In genomic region chr8:13692302-13693066, GRCm38 (mm10) we compare ENCODE assay signal across 14 mouse cellular contexts. TPM values are rescaled to one million over a fixed set of nuclear protein-coding genes. Genes with fewer than 3 reads are reported as not detected.
DNase-seq lines count a peak whose midpoint lies in the region; ATAC-seq and TF ChIP-seq lines count a peak whose summit lies in the region.
"Had no signal": no experiment of that assay in that cellular context is flagged by ENCODE, and none has a peak within 500 bp of the region (broad histone marks: within the 10 kb centered on the region; RNA-seq: fewer than 3 reads in every experiment).

No protein-coding gene starts in this region.

- H3K27ac ChIP-seq in embryonic facial prominence, embryonic 13.5 days: no peak overlapping the region
- H3K27ac ChIP-seq in midbrain, embryonic 14.5 days (replicated peaks; ENCODE audit: low read depth, low read length): peak overlapping the region; percentile 52; the same call in 1 of the 2 replicates
- H3K27ac ChIP-seq in left cerebral cortex, adult 2 months: no peak overlapping the region
- H3K27ac ChIP-seq: liver, embryonic 12.5 days had no signal

- H3K4me3 ChIP-seq in embryonic facial prominence, embryonic 13.5 days: no peak overlapping the region
- H3K4me3 ChIP-seq in midbrain, embryonic 14.5 days (replicated peaks; ENCODE audit: low read depth, low read length): no peak overlapping the region
- no peak overlapping the region for H3K4me3 ChIP-seq in left cerebral cortex, adult 2 months
- H3K4me3 ChIP-seq: erythroblast, embryonic 14.5 days; liver, embryonic 12.5 days had no signal

- no peaks in the 10 kb centered on the region for H3K36me3 ChIP-seq in embryonic facial prominence, embryonic 13.5 days
- H3K36me3 ChIP-seq in midbrain, embryonic 14.5 days (ENCODE audit: control insufficient read depth, insufficient read depth, low read length): no peaks in the 10 kb centered on the region
- H3K36me3 ChIP-seq: liver, embryonic 12.5 days had no signal

- peaks cover 4% of the 10 kb centered on the region; the same call in 1 of the 2 replicates for H3K4me1 ChIP-seq in embryonic facial prominence, embryonic 13.5 days
- 0 out of 2 replicates have a peak, but pooled peaks cover 2% of the 10 kb centered on the region for H3K4me1 ChIP-seq in midbrain, embryonic 14.5 days (ENCODE audit: control insufficient read depth, insufficient read depth, low read length)
- H3K4me1 ChIP-seq: liver, embryonic 12.5 days had no signal

- H3K9ac ChIP-seq in embryonic facial prominence, embryonic 13.5 days: no peak overlapping the region
- no peak overlapping the region for H3K9ac ChIP-seq in midbrain, embryonic 14.5 days (replicated peaks; ENCODE audit: low read length)
- H3K9ac ChIP-seq: liver, embryonic 12.5 days had no signal

- peak; percentile 23 for DNase-seq in embryo, embryonic 11 days
- no peak for DNase-seq in embryo, embryonic 10.5 days (ENCODE audit: low spot score)
- DNase-seq in brain, embryonic 14.5 days (ENCODE audit: low read depth): peak; percentile 54
- peak; percentile 47 for DNase-seq in midbrain, embryonic 14.5 days
- DNase-seq in urinary bladder, postnatal 10 days (ENCODE audit: low spot score): no peak
- no peak for DNase-seq in left cerebral cortex, adult 2 months (ENCODE audit: extremely low spot score in 1 of 2, low spot score in 2 of 2)
- no peak for DNase-seq in adrenal gland, adult 18-20 months (ENCODE audit: low spot score in 2 of 2)
- DNase-seq: gastrocnemius, postnatal 25 days; heart, postnatal 14 days; lung, postnatal 36 days had no signal

- 0 out of 2 replicates have a peak, but pooled peaks cover 2% of the 10 kb centered on the region for H3K9me3 ChIP-seq in embryonic facial prominence, embryonic 13.5 days
- H3K9me3 ChIP-seq in midbrain, embryonic 14.5 days (ENCODE audit: control insufficient read depth, low read length): no peaks in the 10 kb centered on the region
- H3K9me3 ChIP-seq: liver, embryonic 12.5 days had no signal

- no peak overlapping the region for H3K4me2 ChIP-seq in embryonic facial prominence, embryonic 13.5 days
- H3K4me2 ChIP-seq in midbrain, embryonic 14.5 days (ENCODE audit: low read length): no peak overlapping the region
- H3K4me2 ChIP-seq: liver, embryonic 12.5 days had no signal

- ATAC-seq in embryonic facial prominence, embryonic 13.5 days (ENCODE audit: insufficient number of reproducible peaks, insufficient read depth, low FRiP score, low TSS enrichment, low read depth): 0 out of 2 replicates have a peak, but pooled peaks have one; percentile 10
- 0 out of 2 replicates have a peak, but pooled peaks have one; percentile 40 for ATAC-seq in midbrain, embryonic 14.5 days (ENCODE audit: low FRiP score, low TSS enrichment)
- ATAC-seq: liver, embryonic 12.5 days had no signal

- intact Hi-C loops in left cerebral cortex, adult 2 months (cut with DNase I): no loop called here

- no peak for TF ChIP-seq POLR2A in brain, embryonic 14.5 days (IDR thresholded peaks at IDR 0.05; ENCODE audit: borderline replicate concordance, extremely low read depth, insufficient read depth, insufficient read length, poor library complexity, severe bottlenecking)

- no peaks in the 10 kb centered on the region for H3K27me3 ChIP-seq in embryonic facial prominence, embryonic 13.5 days
- H3K27me3 ChIP-seq in midbrain, embryonic 14.5 days (ENCODE audit: control insufficient read depth, insufficient read depth, low read length): no peaks in the 10 kb centered on the region
- H3K27me3 ChIP-seq: liver, embryonic 12.5 days had no signal

- 69% methylated on average over 10 of the region's 10 CpGs for WGBS in embryonic facial prominence, embryonic 13.5 days
- WGBS in midbrain, embryonic 14.5 days: 34% methylated on average over 10 of the region's 10 CpGs

- TF ChIP-seq CTCF in brain, embryonic 14.5 days (IDR thresholded peaks at IDR 0.05; ENCODE audit: borderline replicate concordance, extremely low read depth, insufficient read depth, insufficient read length): no peak
- TF ChIP-seq CTCF in left cerebral cortex, adult 2 months (IDR thresholded peaks at IDR 0.05): no peak

RNA-seq across cellular contexts. Expression of gene Cfap97d2, which starts 13.2 kb away (rescaled TPM):
- 1.8 and 2.0 TPM in 2 replicates for polyA plus RNA-seq in brain, embryonic 14.5 days (2012; rRNA removed)
- 0.15 TPM in 1 of 2 replicates, not detected in the other for polyA plus RNA-seq in embryonic facial prominence, embryonic 13.5 days (2015; fragmentation: Nextera tagmentation; extraction: Ambion mirVana)
- 1.6 and 2.2 TPM in 2 replicates for polyA plus RNA-seq in midbrain, embryonic 14.5 days (2014; fragmentation: Nextera tagmentation; extraction: Ambion mirVana)
- total RNA-seq in left cerebral cortex, adult 2 months (2021): 1 to 10 TPM; 1.0 to 1.4 TPM
- total RNA-seq in adrenal gland, adult 18-20 months (2021): not detected
- total RNA-seq: gastrocnemius, postnatal 25 days; heart, postnatal 14 days; neutrophil, adult 5-6 weeks had no signal
- polyA plus RNA-seq: erythroblast, embryonic 14.5 days; liver, embryonic 12.5 days had no signal

RNA-seq across cellular contexts. Expression of gene Rasa3, which starts 15.1 kb away (rescaled TPM):
- polyA plus RNA-seq in brain, embryonic 14.5 days (2012; rRNA removed): 25.2 and 33.3 TPM in 2 replicates
- 25.5 and 29.1 TPM in 2 replicates for polyA plus RNA-seq in embryonic facial prominence, embryonic 13.5 days (2015; fragmentation: Nextera tagmentation; extraction: Ambion mirVana)
- 18.4 and 26.0 TPM in 2 replicates for polyA plus RNA-seq in midbrain, embryonic 14.5 days (2014; fragmentation: Nextera tagmentation; extraction: Ambion mirVana)
- total RNA-seq in left cerebral cortex, adult 2 months (2021): 10 to 100 TPM; 62.3 to 69.4 TPM
- total RNA-seq in adrenal gland, adult 18-20 months (2021): 10 to 100 TPM; 19.1 to 30.6 TPM

Comparison
In these comparisons a context has a peak if more than half of its experiments do, and no peak if none do; other contexts are left out.
1. DNase-seq: peak in embryo, embryonic 11 days (single experiment), brain, embryonic 14.5 days (single experiment) and midbrain, embryonic 14.5 days (single experiment); none in embryo, embryonic 10.5 days (single experiment), urinary bladder, postnatal 10 days (single experiment), left cerebral cortex, adult 2 months (0 of 2) and adrenal gland, adult 18-20 months (0 of 2).